Mouse (Mus musculus) gastrocnemius, postnatal 25 days (tissue): Measurements from ENCODE around the gene Gm13023. TPM values are rescaled to one million over a fixed set of nuclear protein-coding genes. Genes with fewer than 3 reads are reported as not detected.
"Not testable (repeated sequence)": the region's sequence is repeated elsewhere in the genome, so short reads cannot be mapped to it uniquely, and the experiment has no call there.

Experiments used
- DNase-seq: peaks from one replicate; pipeline ENCODE4 v3.0.0; 2022
- long read RNA-seq, 2 experiments: library from polyadenylated mRNA; stranded (forward); transcript quantifications; one replicate each; pipeline ENCODE4 v2.0.0; 2021
- total RNA-seq, 2 experiments: library from RNA; stranded (reverse); gene quantifications; 1 replicate in 1 of 2; 2 replicates in 1 of 2; pipeline ENCODE4 v1.2.3; 2021

The Gm13023 gene
- not detected for total RNA-seq
- long read RNA-seq, experiment 1 = 0 reads
- long read RNA-seq, experiment 2 = 0 reads

- not testable (repeated sequence) for DNase-seq
Measured at GRCm38 (mm10) chr4:143789052-143789451, at the start of gene Gm13023. TSS of gene Gm13023 (plus strand) at chr4:143789352.

GRCm38 (mm10) chr4:143815993-143816392 is 26.8 kb downstream of the Gm13023 start, which contains the start of gene Gm13084:
TSS of gene Gm13084 (minus strand) at chr4:143816093.
- no peak for DNase-seq

Other genes with a start within 250 kb of the Gm13023 start
- gene BC080695, start 237.7 kb upstream of the Gm13023 start, total RNA-seq = not detected
- not detected for gene Gm13057, start 237.6 kb upstream of the Gm13023 start, total RNA-seq
- not detected for gene Gm13083, start 174.3 kb upstream of the Gm13023 start, total RNA-seq
- not detected for gene Gm13088, start 132.1 kb upstream of the Gm13023 start, total RNA-seq
- gene Gm13089, start 86.6 kb upstream of the Gm13023 start, total RNA-seq = not detected
- not detected for gene Gm13078, start 69.9 kb upstream of the Gm13023 start, total RNA-seq
- not detected for gene Gm13084, start 26.7 kb downstream of the Gm13023 start, total RNA-seq
- not detected for gene Gm13103, start 57.1 kb downstream of the Gm13023 start, total RNA-seq
- not detected for gene Pramef6, start 111.0 kb downstream of the Gm13023 start, total RNA-seq
- gene Pramef25, start 161.7 kb downstream of the Gm13023 start, total RNA-seq = not detected
- not detected for gene Gm13101, start 177.6 kb downstream of the Gm13023 start, total RNA-seq
- not detected for gene Pramef17, start 205.0 kb downstream of the Gm13023 start, total RNA-seq